Mouse (Mus musculus): ENCODE data around the gene Gm49373. TPM values are rescaled to one million over a fixed set of nuclear protein-coding genes. Genes with fewer than 3 reads are reported as not detected.

The Gm49373 gene
- 1.8 and 1.9 TPM in 2 replicates for polyA plus RNA-seq (2012; rRNA removed)
- 0.72 and 1.0 TPM in 2 replicates for polyA plus RNA-seq (2014; fragmentation: Nextera tagmentation; extraction: Ambion mirVana)

DNA sequence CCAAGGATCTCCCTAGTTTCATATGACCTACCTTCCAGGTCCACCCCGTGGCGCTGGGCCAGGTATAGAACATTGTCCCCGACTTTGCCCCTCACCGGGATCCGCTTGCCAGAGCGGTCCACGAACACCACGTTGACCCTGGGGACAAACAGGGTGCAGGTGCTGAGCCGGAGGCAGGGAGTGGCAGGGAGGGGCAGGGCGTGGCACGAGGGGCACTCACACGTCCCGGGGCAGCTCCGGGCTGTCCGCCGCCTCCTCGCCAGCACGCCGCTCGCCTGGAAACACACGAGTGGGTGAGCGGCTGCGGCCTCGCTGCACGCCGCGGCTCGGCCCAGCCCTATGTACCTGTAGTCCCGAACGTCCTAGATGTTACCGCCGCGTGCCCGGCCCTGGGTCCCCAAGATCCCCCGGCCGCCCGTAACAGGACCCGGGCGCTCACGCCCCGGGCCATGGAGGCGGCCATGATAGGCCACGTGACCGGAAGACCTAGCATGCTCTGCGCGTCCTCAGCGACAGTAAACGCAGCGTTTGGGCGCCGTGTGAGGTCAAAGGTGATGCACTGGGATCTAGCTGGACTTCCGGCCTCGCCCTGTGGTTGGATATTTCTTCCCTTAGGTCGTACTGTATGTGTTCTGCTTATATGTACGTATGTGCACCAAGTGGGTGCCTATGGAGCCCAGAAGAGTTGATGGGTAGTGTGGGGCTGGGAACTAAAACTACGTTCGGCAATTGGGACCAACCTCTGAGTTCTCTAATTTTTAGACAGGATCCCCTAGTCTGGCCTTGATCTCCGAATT lies at the start of gene Gm49373, which contains the start of gene Fdx1l:
Gene Gm49373, minus strand, starts transcription at position 53 of the 797 bp plus-strand sequence.
Gene Fdx1l, minus strand, starts transcription at position 571 of the 797 bp plus-strand sequence.
- peak; percentile 93 for ATAC-seq (ENCODE audit: low FRiP score, low read depth)
- Histone ChIP-seq H3K36me3 (ENCODE audit: control insufficient read depth, insufficient read depth, low read length) (peaks cover 54% of the 10 kb centered on the region), H3K27ac (replicated peaks; ENCODE audit: low read depth, low read length) (peak within 1 kb of the TSS; percentile 6), H3K27me3 (ENCODE audit: control insufficient read depth, insufficient read depth, low read length) (no peaks in the 10 kb centered on the region), H3K9me3 (ENCODE audit: control insufficient read depth, low read length) (no peaks in the 10 kb centered on the region), H3K9ac (ENCODE audit: low read depth, low read length, severe bottlenecking) (peak within 1 kb of the TSS; percentile 87), H3K4me3 (replicated peaks; ENCODE audit: low read length) (peak within 1 kb of the TSS; percentile 89), H3K4me1 (ENCODE audit: control insufficient read depth, insufficient read depth, low read length) (0 out of 2 replicates have a peak, but pooled peaks cover 6% of the 10 kb centered on the region), H3K4me2 (replicated peaks; ENCODE audit: low read depth, low read length, severe bottlenecking) (peak within 1 kb of the TSS; percentile 84)
- WGBS = 2% methylated on average over 58 of the region's 58 CpGs
- DNase-seq (ENCODE audit: low spot score) = peak; percentile 90
- TF ChIP-seq POLR2A (IDR thresholded peaks at IDR 0.05; ENCODE audit: borderline replicate concordance, extremely low read depth, insufficient read depth, insufficient read length) = 0 out of 2 replicates have a peak, but pooled peaks have one; percentile 34

DNA sequence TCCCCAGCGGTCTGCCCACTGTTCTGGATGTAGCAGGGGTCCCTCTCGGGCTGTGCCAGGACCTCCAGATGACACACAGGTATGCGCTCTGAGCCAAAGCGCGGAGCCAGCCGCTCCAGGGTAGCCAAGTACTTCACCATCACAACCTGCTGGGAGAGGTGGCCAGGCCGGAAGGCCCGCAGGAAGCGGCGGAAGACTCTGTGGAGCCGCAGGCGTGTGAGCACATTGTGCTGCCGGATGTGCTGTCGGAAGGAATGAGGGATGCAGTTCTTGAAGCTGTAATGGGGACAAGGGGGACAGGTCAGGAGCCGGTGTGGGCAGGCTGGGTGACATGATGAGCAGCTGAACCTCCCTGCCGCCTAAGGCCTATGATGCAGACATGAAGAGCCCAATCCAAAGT lies 48.6 kb upstream of the Gm49373 start:
- DNase-seq (ENCODE audit: low spot score) (no peak), ATAC-seq (ENCODE audit: low FRiP score, low read depth) (no peak)
- Histone ChIP-seq H3K36me3 (ENCODE audit: control insufficient read depth, insufficient read depth, low read length) (peaks cover 36% of the 10 kb centered on the region), H3K27me3 (ENCODE audit: control insufficient read depth, insufficient read depth, low read length) (no peaks in the 10 kb centered on the region), H3K4me1 (ENCODE audit: control insufficient read depth, insufficient read depth, low read length) (no peaks in the 10 kb centered on the region), H3K27ac (replicated peaks; ENCODE audit: low read depth, low read length) (no peak overlapping the region), H3K4me2 (replicated peaks; ENCODE audit: low read depth, low read length, severe bottlenecking) (no peak overlapping the region), H3K9me3 (ENCODE audit: control insufficient read depth, low read length) (no peaks in the 10 kb centered on the region), H3K4me3 (replicated peaks; ENCODE audit: low read length) (no peak overlapping the region), H3K9ac (ENCODE audit: low read depth, low read length, severe bottlenecking) (no peak overlapping the region)
- no peak for TF ChIP-seq POLR2A (IDR thresholded peaks at IDR 0.05; ENCODE audit: borderline replicate concordance, extremely low read depth, insufficient read depth, insufficient read length)
- 91% methylated on average over 16 of the region's 16 CpGs for WGBS

DNA sequence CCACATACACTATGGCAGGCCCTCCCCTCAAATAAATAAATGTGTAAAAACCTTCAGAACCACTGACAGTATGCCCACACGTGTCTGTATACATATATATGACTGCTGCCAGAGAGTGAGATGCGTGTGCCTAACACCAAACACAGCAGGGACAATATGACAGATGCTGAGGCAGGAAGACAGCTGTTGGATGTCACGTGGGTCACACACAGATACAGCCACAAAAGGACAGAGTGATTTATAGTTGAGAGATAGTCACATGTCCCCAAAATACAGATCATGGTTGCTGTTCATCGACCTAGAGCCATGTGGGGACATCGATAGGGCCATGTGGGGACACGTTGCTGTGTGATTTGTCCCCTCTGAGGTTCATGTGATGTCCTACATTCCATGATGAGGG lies 44.2 kb upstream of the Gm49373 start:
- no peak for TF ChIP-seq POLR2A (IDR thresholded peaks at IDR 0.05; ENCODE audit: borderline replicate concordance, extremely low read depth, insufficient read depth, insufficient read length)
- H3K4me2 ChIP-seq (replicated peaks; ENCODE audit: low read depth, low read length, severe bottlenecking) = no peak overlapping the region
- H3K9me3 ChIP-seq (ENCODE audit: control insufficient read depth, low read length) = no peaks in the 10 kb centered on the region
- DNase-seq (ENCODE audit: low spot score) = no peak
- ATAC-seq (ENCODE audit: low FRiP score, low read depth) = no peak
- H3K27ac ChIP-seq (replicated peaks; ENCODE audit: low read depth, low read length) = no peak overlapping the region
- H3K4me1 ChIP-seq (ENCODE audit: control insufficient read depth, insufficient read depth, low read length) = no peaks in the 10 kb centered on the region
- H3K36me3 ChIP-seq (ENCODE audit: control insufficient read depth, insufficient read depth, low read length) = peaks cover 22% of the 10 kb centered on the region; the same call in 1 of the 2 replicates
- H3K9ac ChIP-seq (ENCODE audit: low read depth, low read length, severe bottlenecking) = no peak overlapping the region
- H3K4me3 ChIP-seq (replicated peaks; ENCODE audit: low read length) = no peak overlapping the region
- no peaks in the 10 kb centered on the region for H3K27me3 ChIP-seq (ENCODE audit: control insufficient read depth, insufficient read depth, low read length)
- 80% methylated on average over 6 of the region's 6 CpGs for WGBS

DNA sequence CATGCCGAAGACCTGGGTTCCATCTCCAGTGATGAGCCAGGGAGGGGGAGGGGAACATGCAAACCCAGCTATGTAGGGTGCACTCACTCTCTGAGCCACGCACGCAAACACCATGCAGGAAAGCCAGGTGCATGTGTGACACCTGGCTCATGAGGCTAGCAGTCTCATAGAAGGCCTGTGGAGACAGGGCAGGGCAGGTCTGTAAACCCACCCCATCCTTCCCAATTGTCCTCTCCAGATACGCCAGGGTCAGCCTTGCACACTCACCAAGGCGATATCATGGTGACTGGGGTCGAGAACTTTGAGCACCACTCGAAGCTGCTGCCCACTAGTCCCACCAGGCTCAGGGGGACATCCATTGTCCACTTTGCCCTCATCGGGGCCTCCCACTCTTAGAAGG lies 42.2 kb upstream of the Gm49373 start:
- 88% methylated on average over 8 of the region's 8 CpGs for WGBS
- no peaks in the 10 kb centered on the region for H3K4me1 ChIP-seq (ENCODE audit: control insufficient read depth, insufficient read depth, low read length)
- H3K4me3 ChIP-seq (replicated peaks; ENCODE audit: low read length) = no peak overlapping the region
- ATAC-seq (ENCODE audit: low FRiP score, low read depth) = no peak
- H3K9me3 ChIP-seq (ENCODE audit: control insufficient read depth, low read length) = no peaks in the 10 kb centered on the region
- H3K9ac ChIP-seq (ENCODE audit: low read depth, low read length, severe bottlenecking) = no peak overlapping the region
- TF ChIP-seq POLR2A (IDR thresholded peaks at IDR 0.05; ENCODE audit: borderline replicate concordance, extremely low read depth, insufficient read depth, insufficient read length) = no peak
- H3K27me3 ChIP-seq (ENCODE audit: control insufficient read depth, insufficient read depth, low read length) = no peaks in the 10 kb centered on the region
- H3K36me3 ChIP-seq (ENCODE audit: control insufficient read depth, insufficient read depth, low read length) = peaks cover 8% of the 10 kb centered on the region; the same call in 1 of the 2 replicates
- no peak for DNase-seq (ENCODE audit: low spot score)
- H3K27ac ChIP-seq (replicated peaks; ENCODE audit: low read depth, low read length) = no peak overlapping the region
- no peak overlapping the region for H3K4me2 ChIP-seq (replicated peaks; ENCODE audit: low read depth, low read length, severe bottlenecking)

DNA sequence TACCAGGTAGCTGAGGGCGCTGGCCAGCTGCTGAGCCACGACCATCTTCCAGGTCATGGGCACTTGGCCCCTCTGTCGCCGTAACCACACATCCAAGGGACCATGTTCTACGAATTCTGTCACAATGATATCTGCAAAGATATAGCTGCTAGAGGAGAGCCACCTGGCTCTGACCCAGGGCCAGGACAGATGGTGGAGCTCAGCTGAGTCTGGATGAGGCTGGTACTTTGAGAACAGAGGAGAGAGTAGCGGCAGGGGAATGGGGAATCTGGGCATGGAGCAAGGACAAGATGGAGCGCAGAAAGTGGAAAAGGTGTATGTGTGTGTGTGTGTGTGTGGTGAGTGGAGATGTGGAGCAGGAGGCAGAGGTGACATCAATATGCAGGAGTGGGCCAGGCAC lies 41.3 kb upstream of the Gm49373 start:
- Histone ChIP-seq H3K4me3 (replicated peaks; ENCODE audit: low read length) (no peak overlapping the region), H3K4me1 (ENCODE audit: control insufficient read depth, insufficient read depth, low read length) (no peaks in the 10 kb centered on the region), H3K27me3 (ENCODE audit: control insufficient read depth, insufficient read depth, low read length) (no peaks in the 10 kb centered on the region), H3K9me3 (ENCODE audit: control insufficient read depth, low read length) (no peaks in the 10 kb centered on the region), H3K27ac (replicated peaks; ENCODE audit: low read depth, low read length) (no peak overlapping the region), H3K9ac (ENCODE audit: low read depth, low read length, severe bottlenecking) (no peak overlapping the region), H3K36me3 (ENCODE audit: control insufficient read depth, insufficient read depth, low read length) (0 out of 2 replicates have a peak, but pooled peaks cover 5% of the 10 kb centered on the region), H3K4me2 (replicated peaks; ENCODE audit: low read depth, low read length, severe bottlenecking) (no peak overlapping the region)
- 91% methylated on average over 7 of the region's 7 CpGs for WGBS
- no peak for TF ChIP-seq POLR2A (IDR thresholded peaks at IDR 0.05; ENCODE audit: borderline replicate concordance, extremely low read depth, insufficient read depth, insufficient read length)
- DNase-seq (ENCODE audit: low spot score) (no peak), ATAC-seq (ENCODE audit: low FRiP score, low read depth) (no peak)

All from limb, embryonic 14.5 days (tissue).